Mouse (Mus musculus): ENCODE data around the gene Slc38a11. TPM values are rescaled to one million over a fixed set of nuclear protein-coding genes. Genes with fewer than 3 reads are reported as not detected.

Gene Slc38a11
- polyA plus RNA-seq, 1 experiment from 2014 or later: 0.73 TPM

DNA sequence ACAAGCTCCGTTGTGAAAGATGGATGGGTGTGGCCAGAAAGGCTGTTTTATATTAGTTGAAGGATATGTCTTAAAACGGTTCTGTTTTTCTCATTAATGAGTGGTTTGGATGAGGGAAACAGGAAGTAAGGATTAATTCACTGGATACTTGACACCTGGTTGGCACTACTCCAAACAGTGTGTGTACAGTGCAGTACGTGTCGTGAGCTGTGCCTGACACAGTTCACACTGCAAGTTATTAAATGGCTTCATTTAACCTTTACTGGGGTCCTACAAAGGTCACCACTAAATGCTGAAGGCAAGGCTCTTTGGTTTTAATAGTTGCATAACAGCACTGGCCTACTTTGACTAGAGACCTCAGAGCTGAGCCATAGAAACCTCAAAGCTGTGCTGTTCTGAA, 18.7 kb upstream of the Slc38a11 start:
- H3K9ac ChIP-seq (ENCODE audit: low read depth, low read length): no peak overlapping the region
- H3K36me3 ChIP-seq (ENCODE audit: control insufficient read depth, insufficient read depth, low read length): no peaks in the 10 kb centered on the region
- ATAC-seq (ENCODE audit: low FRiP score, low TSS enrichment): peak; percentile 92
- H3K9me3 ChIP-seq (ENCODE audit: control insufficient read depth, low read length): no peaks in the 10 kb centered on the region
- 10% methylated on average over 4 of the region's 4 CpGs for WGBS
- H3K27ac ChIP-seq (ENCODE audit: low read depth, low read length): no peak overlapping the region; the same call in 1 of the 2 replicates
- no peak overlapping the region for H3K4me2 ChIP-seq (replicated peaks; ENCODE audit: low read depth, low read length)
- H3K4me1 ChIP-seq (ENCODE audit: control insufficient read depth, insufficient read depth, low read length): no peaks in the 10 kb centered on the region
- no peak overlapping the region for H3K4me3 ChIP-seq (ENCODE audit: low read length)
- H3K27me3 ChIP-seq (ENCODE audit: control insufficient read depth, insufficient read depth, low read length): no peaks in the 10 kb centered on the region

DNA sequence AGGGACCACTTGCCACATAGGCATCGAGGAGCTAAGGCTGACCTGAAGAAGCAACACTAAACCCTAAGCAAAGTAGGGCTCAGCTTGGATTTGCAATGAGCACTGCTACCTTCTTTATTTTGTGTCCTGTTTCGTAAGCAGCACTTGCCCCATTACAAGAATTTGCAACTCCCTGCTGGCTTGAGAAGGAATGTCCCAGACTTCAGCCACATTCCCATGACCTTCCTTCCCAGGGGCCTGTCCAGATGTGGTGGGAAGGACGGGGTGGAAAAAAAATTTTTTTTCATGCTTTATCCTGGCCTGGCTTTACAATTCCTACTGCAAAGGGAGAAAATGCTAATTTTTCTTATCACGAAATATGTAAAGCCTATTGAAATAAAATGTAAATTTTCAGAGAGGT, 14.6 kb upstream of the Slc38a11 start:
- H3K27me3 ChIP-seq (ENCODE audit: control insufficient read depth, insufficient read depth, low read length): no peaks in the 10 kb centered on the region
- no peak overlapping the region for H3K9ac ChIP-seq (ENCODE audit: low read depth, low read length)
- H3K27ac ChIP-seq (ENCODE audit: low read depth, low read length): no peak overlapping the region
- H3K4me3 ChIP-seq (ENCODE audit: low read length): no peak overlapping the region
- 77% methylated on average over 4 of the region's 4 CpGs for WGBS
- no peaks in the 10 kb centered on the region for H3K36me3 ChIP-seq (ENCODE audit: control insufficient read depth, insufficient read depth, low read length)
- no peak overlapping the region for H3K4me2 ChIP-seq (replicated peaks; ENCODE audit: low read depth, low read length)
- ATAC-seq (ENCODE audit: low FRiP score, low TSS enrichment): no peak
- no peaks in the 10 kb centered on the region for H3K4me1 ChIP-seq (ENCODE audit: control insufficient read depth, insufficient read depth, low read length)
- H3K9me3 ChIP-seq (ENCODE audit: control insufficient read depth, low read length): no peaks in the 10 kb centered on the region

DNA sequence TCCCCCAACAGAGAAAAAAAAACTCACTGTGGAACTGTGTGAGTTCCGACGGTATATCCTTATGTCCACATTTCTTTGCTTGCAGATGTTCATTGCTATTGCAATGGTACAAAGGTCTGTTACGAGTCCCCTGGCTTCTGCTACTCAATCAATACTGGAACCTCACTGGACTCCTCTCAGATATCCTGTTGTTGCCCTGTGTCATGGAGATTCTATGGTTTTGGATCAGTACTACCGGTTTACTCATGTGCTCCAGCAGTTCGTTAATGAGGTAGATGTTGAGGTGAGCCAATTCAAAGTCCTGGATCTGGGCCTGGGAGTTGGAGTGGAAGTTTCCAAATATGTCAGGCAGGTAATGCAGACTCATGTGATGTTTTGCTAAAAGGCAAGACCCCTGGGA, 10.6 kb upstream of the Slc38a11 start:
- no peak for ATAC-seq (ENCODE audit: low FRiP score, low TSS enrichment)
- H3K27me3 ChIP-seq (ENCODE audit: control insufficient read depth, insufficient read depth, low read length): no peaks in the 10 kb centered on the region
- no peaks in the 10 kb centered on the region for H3K9me3 ChIP-seq (ENCODE audit: control insufficient read depth, low read length)
- no peaks in the 10 kb centered on the region for H3K36me3 ChIP-seq (ENCODE audit: control insufficient read depth, insufficient read depth, low read length)
- 89% methylated on average over 5 of the region's 5 CpGs for WGBS
- H3K9ac ChIP-seq (ENCODE audit: low read depth, low read length): no peak overlapping the region
- H3K4me1 ChIP-seq (ENCODE audit: control insufficient read depth, insufficient read depth, low read length): no peaks in the 10 kb centered on the region
- H3K4me2 ChIP-seq (replicated peaks; ENCODE audit: low read depth, low read length): no peak overlapping the region
- no peak overlapping the region for H3K27ac ChIP-seq (ENCODE audit: low read depth, low read length)
- H3K4me3 ChIP-seq (ENCODE audit: low read length): no peak overlapping the region

DNA sequence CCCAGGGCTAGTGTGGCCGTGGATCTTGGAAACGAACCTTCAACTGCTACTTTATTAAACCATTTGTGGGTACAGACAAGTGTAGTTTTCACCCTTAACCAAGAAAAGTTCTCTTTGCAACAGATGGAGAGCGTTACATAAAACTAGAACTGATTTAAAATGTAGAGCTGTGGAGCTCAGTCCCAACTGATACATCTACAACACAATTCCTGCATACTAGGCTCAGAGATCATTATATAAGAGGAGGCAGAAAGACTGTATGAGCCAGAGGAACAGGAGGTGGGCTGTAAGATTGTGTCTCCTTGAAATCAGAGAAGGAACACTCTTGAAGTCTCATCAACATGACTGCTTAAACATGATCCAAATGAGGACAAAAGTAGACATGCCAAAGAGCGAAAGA, 9.2 kb upstream of the Slc38a11 start:
- no peaks in the 10 kb centered on the region for H3K36me3 ChIP-seq (ENCODE audit: control insufficient read depth, insufficient read depth, low read length)
- no peaks in the 10 kb centered on the region for H3K27me3 ChIP-seq (ENCODE audit: control insufficient read depth, insufficient read depth, low read length)
- H3K4me3 ChIP-seq (ENCODE audit: low read length): no peak overlapping the region
- H3K4me1 ChIP-seq (ENCODE audit: control insufficient read depth, insufficient read depth, low read length): no peaks in the 10 kb centered on the region
- no peak for ATAC-seq (ENCODE audit: low FRiP score, low TSS enrichment)
- H3K4me2 ChIP-seq (replicated peaks; ENCODE audit: low read depth, low read length): no peak overlapping the region
- no peaks in the 10 kb centered on the region for H3K9me3 ChIP-seq (ENCODE audit: control insufficient read depth, low read length)
- H3K27ac ChIP-seq (ENCODE audit: low read depth, low read length): no peak overlapping the region
- 94% methylated on average over 4 of the region's 4 CpGs for WGBS
- H3K9ac ChIP-seq (ENCODE audit: low read depth, low read length): no peak overlapping the region

DNA sequence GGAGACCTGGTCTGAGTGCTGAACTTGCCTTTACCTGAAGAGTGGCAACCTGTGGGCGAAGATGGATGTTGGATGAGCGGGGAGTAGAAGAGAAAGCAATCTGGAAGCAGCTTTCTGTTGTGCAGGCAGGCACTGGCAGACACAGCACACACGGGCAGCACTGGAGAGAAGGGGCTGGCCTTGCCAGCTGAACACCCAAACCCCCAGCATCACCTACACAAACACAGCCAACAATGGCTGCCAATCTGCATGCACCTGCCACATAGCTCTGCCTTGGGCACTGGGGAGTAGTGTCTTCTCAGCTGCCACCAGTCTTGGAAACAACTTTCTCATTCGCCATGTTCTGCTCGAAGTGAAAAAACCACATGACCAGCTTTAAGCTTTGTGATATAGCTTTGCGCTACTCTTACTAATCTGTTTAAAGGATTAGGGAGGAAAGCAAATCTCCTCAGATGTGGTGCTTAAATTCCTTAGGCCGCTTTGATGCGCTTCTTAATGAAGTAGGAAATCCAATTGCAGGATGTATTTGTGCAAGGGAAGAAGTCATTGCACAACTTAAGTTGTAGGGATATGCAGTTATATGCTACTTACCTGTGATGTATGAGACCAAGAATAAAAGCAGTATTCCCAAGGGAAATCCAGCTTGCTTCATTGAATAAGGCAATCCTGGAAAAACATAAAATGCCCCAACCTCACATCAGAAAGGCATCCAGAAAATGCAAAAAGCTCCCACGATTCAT, 2.9 kb downstream of the Slc38a11 start:
- ATAC-seq (ENCODE audit: low FRiP score, low TSS enrichment): no peak
- WGBS: 91% methylated on average over 9 of the region's 9 CpGs
- H3K9ac ChIP-seq (ENCODE audit: low read depth, low read length): no peak overlapping the region
- no peaks in the 10 kb centered on the region for H3K36me3 ChIP-seq (ENCODE audit: control insufficient read depth, insufficient read depth, low read length)
- H3K27ac ChIP-seq (ENCODE audit: low read depth, low read length): no peak overlapping the region
- no peaks in the 10 kb centered on the region for H3K27me3 ChIP-seq (ENCODE audit: control insufficient read depth, insufficient read depth, low read length)
- no peak overlapping the region for H3K4me2 ChIP-seq (replicated peaks; ENCODE audit: low read depth, low read length)
- no peaks in the 10 kb centered on the region for H3K4me1 ChIP-seq (ENCODE audit: control insufficient read depth, insufficient read depth, low read length)
- no peaks in the 10 kb centered on the region for H3K9me3 ChIP-seq (ENCODE audit: control insufficient read depth, low read length)
- no peak overlapping the region for H3K4me3 ChIP-seq (ENCODE audit: low read length)

DNA sequence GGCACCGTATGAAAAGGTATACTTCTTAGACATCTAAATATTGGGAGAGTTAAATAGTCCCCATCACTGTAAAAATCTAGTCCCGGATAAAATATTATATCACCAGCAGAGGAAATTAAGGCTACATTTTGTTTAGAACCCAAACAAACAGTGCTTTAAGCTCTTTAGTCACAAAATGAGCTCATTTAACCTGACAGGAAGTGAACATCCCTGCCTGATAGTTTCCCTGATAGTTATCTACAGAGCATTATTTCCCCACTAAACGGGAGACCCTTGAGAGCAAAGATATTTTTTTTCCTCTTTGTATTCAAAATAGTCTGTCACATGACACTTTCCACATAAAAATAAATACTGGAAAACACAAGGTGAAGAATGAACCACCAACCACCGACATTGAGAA, 16.5 kb downstream of the Slc38a11 start:
- H3K27ac ChIP-seq (ENCODE audit: low read depth, low read length): no peak overlapping the region
- no peaks in the 10 kb centered on the region for H3K4me1 ChIP-seq (ENCODE audit: control insufficient read depth, insufficient read depth, low read length)
- no peaks in the 10 kb centered on the region for H3K27me3 ChIP-seq (ENCODE audit: control insufficient read depth, insufficient read depth, low read length)
- ATAC-seq (ENCODE audit: low FRiP score, low TSS enrichment): no peak
- no peaks in the 10 kb centered on the region for H3K36me3 ChIP-seq (ENCODE audit: control insufficient read depth, insufficient read depth, low read length)
- WGBS: 59% methylated on average over 4 of the region's 4 CpGs
- H3K4me3 ChIP-seq (ENCODE audit: low read length): no peak overlapping the region
- no peak overlapping the region for H3K4me2 ChIP-seq (replicated peaks; ENCODE audit: low read depth, low read length)
- no peak overlapping the region for H3K9ac ChIP-seq (ENCODE audit: low read depth, low read length)
- H3K9me3 ChIP-seq (ENCODE audit: control insufficient read depth, low read length): no peaks in the 10 kb centered on the region

DNA sequence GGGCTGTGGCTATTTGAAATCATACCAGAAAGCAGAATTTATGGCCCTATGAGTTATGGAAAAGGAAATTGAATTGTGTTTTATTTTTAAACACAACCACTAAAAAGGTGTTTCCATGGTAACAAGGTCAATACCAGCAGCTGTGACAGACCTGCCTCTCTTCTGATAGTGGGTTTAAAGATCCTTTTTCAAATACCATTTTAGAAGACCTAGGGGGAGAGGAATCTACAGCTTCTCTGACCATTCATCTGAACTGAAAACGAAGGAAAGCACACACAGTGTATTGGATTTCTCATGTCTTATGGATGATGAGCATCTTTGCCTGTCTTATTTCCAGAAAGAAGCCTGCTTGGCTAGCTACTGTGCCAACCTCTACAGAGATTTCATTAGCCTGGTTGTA, 16.9 kb downstream of the Slc38a11 start:
- no peak for ATAC-seq (ENCODE audit: low FRiP score, low TSS enrichment)
- H3K9ac ChIP-seq (ENCODE audit: low read depth, low read length): no peak overlapping the region
- no peaks in the 10 kb centered on the region for H3K9me3 ChIP-seq (ENCODE audit: control insufficient read depth, low read length)
- H3K36me3 ChIP-seq (ENCODE audit: control insufficient read depth, insufficient read depth, low read length): no peaks in the 10 kb centered on the region
- H3K4me2 ChIP-seq (replicated peaks; ENCODE audit: low read depth, low read length): no peak overlapping the region
- no peaks in the 10 kb centered on the region for H3K27me3 ChIP-seq (ENCODE audit: control insufficient read depth, insufficient read depth, low read length)
- WGBS: 66% methylated on average over 1 of the region's 1 CpGs
- H3K4me1 ChIP-seq (ENCODE audit: control insufficient read depth, insufficient read depth, low read length): no peaks in the 10 kb centered on the region
- no peak overlapping the region for H3K4me3 ChIP-seq (ENCODE audit: low read length)
- no peak overlapping the region for H3K27ac ChIP-seq (ENCODE audit: low read depth, low read length)

DNA sequence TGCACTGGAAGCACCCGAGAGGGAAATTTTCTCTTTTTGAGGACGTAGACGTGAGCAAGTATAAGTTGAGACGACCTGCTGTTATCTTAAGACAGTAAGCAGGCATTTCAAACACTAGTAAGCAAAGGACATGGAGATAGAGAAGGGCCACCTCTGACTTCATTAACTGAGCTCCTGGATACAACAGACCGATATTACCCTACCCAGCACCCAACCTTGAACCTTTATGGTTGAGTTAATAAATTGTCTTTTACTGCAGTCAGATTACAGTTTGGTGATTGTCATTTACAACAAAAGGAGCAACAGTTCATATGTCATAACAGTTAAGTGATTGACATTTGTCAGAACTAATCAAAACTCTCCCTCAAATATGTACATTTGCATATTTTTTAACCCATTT, 17.8 kb downstream of the Slc38a11 start:
- WGBS: 95% methylated on average over 5 of the region's 5 CpGs
- Histone ChIP-seq H3K4me1 (ENCODE audit: control insufficient read depth, insufficient read depth, low read length) (no peaks in the 10 kb centered on the region), H3K27ac (ENCODE audit: low read depth, low read length) (no peak overlapping the region), H3K9ac (ENCODE audit: low read depth, low read length) (no peak overlapping the region), H3K4me3 (ENCODE audit: low read length) (no peak overlapping the region), H3K4me2 (replicated peaks; ENCODE audit: low read depth, low read length) (no peak overlapping the region), H3K9me3 (ENCODE audit: control insufficient read depth, low read length) (no peaks in the 10 kb centered on the region), H3K36me3 (ENCODE audit: control insufficient read depth, insufficient read depth, low read length) (no peaks in the 10 kb centered on the region), H3K27me3 (ENCODE audit: control insufficient read depth, insufficient read depth, low read length) (no peaks in the 10 kb centered on the region)
- no peak for ATAC-seq (ENCODE audit: low FRiP score, low TSS enrichment)

DNA sequence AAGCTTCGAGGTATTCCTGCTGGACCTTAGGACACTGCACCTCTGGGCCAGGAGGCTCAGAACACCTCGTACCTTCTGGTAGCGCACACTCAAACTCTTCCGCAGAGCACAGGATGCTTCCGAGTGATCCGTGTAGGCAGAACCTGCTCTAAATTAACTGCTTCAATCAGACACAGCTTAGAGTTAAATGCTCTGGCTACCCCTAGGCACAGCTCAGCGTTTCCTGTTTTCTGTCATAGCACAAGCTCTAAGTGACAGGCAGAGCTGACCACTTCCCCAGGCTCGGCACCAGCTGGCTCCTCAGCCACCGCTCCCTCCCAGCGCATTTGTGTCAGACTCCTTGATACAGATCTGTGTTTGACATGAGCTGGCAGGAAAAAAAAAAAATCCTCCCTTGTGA, 21.8 kb downstream of the Slc38a11 start:
- ATAC-seq (ENCODE audit: low FRiP score, low TSS enrichment): peak; percentile 57; the same call in 1 of the 2 replicates
- 57% methylated on average over 10 of the region's 10 CpGs for WGBS
- Histone ChIP-seq H3K27me3 (ENCODE audit: control insufficient read depth, insufficient read depth, low read length) (no peaks in the 10 kb centered on the region), H3K9me3 (ENCODE audit: control insufficient read depth, low read length) (no peaks in the 10 kb centered on the region), H3K9ac (ENCODE audit: low read depth, low read length) (no peak overlapping the region), H3K4me1 (ENCODE audit: control insufficient read depth, insufficient read depth, low read length) (no peaks in the 10 kb centered on the region), H3K27ac (ENCODE audit: low read depth, low read length) (no peak overlapping the region), H3K36me3 (ENCODE audit: control insufficient read depth, insufficient read depth, low read length) (no peaks in the 10 kb centered on the region), H3K4me2 (replicated peaks; ENCODE audit: low read depth, low read length) (no peak overlapping the region), H3K4me3 (ENCODE audit: low read length) (no peak overlapping the region)
